Mouse (Mus musculus) forebrain, embryonic 16.5 days (tissue): ENCODE measurements around the gene Actr1b. TPM values are rescaled to one million over a fixed set of nuclear protein-coding genes. Genes with fewer than 3 reads are reported as not detected.

ENCODE experiments used
- ATAC-seq: fragments of 200-750 bp; cut with Nextera tagmentation; 2 replicates; pipeline ENCODE4 v1.8.0; 2017; ENCODE audit warnings: mild to moderate bottlenecking, moderate library complexity
- H3K27ac ChIP-seq: fragments of 300-500 bp; sonication (generic); 2 replicates; pipeline ENCODE4 v1.5.1; 2014; ENCODE audit warnings: low read length, control low read depth
- H3K27me3 ChIP-seq: fragments of 300-500 bp; sonication (generic); replicated peaks from 2 replicates; pipeline ENCODE4 v1.6.1; 2014; ENCODE audit warnings: low read length; ENCODE audit not compliant: control insufficient read depth, insufficient read depth
- H3K36me3 ChIP-seq: fragments of 300-500 bp; sonication (generic); 2 replicates; pipeline ENCODE4 v1.6.1; 2014; ENCODE audit not compliant: control insufficient read depth, insufficient read depth
- H3K4me1 ChIP-seq: fragments of 300-500 bp; sonication (generic); replicated peaks from 2 replicates; pipeline ENCODE4 v1.6.1; 2014; ENCODE audit warnings: low read length; ENCODE audit not compliant: control insufficient read depth, insufficient read depth
- H3K4me2 ChIP-seq: fragments of 300-500 bp; sonication (generic); 2 replicates; pipeline ENCODE4 v1.6.1; 2014; ENCODE audit warnings: mild to moderate bottlenecking, low read length, control low read depth
- H3K4me3 ChIP-seq: fragments of 300-500 bp; sonication (generic); replicated peaks from 2 replicates; pipeline ENCODE4 v1.5.1; 2014; ENCODE audit warnings: mild to moderate bottlenecking, low read length, control low read depth
- H3K9ac ChIP-seq: fragments of 300-500 bp; sonication (generic); replicated peaks from 2 replicates; pipeline ENCODE4 v1.6.1; 2014; ENCODE audit warnings: low read depth, low read length, control low read depth
- H3K9me3 ChIP-seq: fragments of 300-500 bp; sonication (generic); 2 replicates; pipeline ENCODE4 v1.6.1; 2016; ENCODE audit warnings: low read length; ENCODE audit not compliant: control insufficient read depth
- WGBS: fragments of 180-500 bp; shearing (Covaris S2); extraction: QIAGEN DNeasy Blood & Tissue Kit; methylation state at CpG from one replicate; pipeline ENCODE4 v1.1.7; 2014; 5-methylcytosine and 5-hydroxymethylcytosine counted together
- polyA plus RNA-seq: library from polyadenylated mRNA; unstranded; fragments of >200 nt; fragmentation: Nextera tagmentation; extraction: Ambion mirVana; gene quantifications from 2 replicates; pipeline ENCODE4 v1.2.1, GENCODE M21; 2015

The Actr1b gene
- 101 and 109 TPM in 2 replicates for polyA plus RNA-seq

GRCm38 (mm10) chr1:36714311-36714710 is at the start of gene Actr1b:
Gene Actr1b, minus strand, starts transcription at chr1:36714422.
- Histone ChIP-seq H3K4me1 (no peaks in the 10 kb centered on the region; the same call in 1 of the 2 replicates), H3K4me3 (no peak within 1 kb of the TSS), H3K36me3 (no peaks in the 10 kb centered on the region), H3K27ac (no peak within 1 kb of the TSS), H3K27me3 (no peaks in the 10 kb centered on the region), H3K9ac (no peak within 1 kb of the TSS), H3K9me3 (no peaks in the 10 kb centered on the region), H3K4me2 (no peak within 1 kb of the TSS)
- no peak for ATAC-seq
- WGBS: 86% methylated on average over 5 of the region's 5 CpGs

GRCm38 (mm10) chr1:36761568-36761967 is 47.3 kb upstream of the Actr1b start, which contains the start of gene Zap70:
Gene Zap70, plus strand, starts transcription at chr1:36761798.
- WGBS: 84% methylated on average over 11 of the region's 11 CpGs

GRCm38 (mm10) chr1:36761061-36761460 is 46.8 kb upstream of the Actr1b start:
- ATAC-seq: no peak
- Histone ChIP-seq H3K27ac (no peak overlapping the region), H3K27me3 (no peaks in the 10 kb centered on the region), H3K9me3 (no peaks in the 10 kb centered on the region), H3K4me3 (no peak overlapping the region), H3K9ac (no peak overlapping the region), H3K36me3 (no peaks in the 10 kb centered on the region), H3K4me2 (no peak overlapping the region), H3K4me1 (no peaks in the 10 kb centered on the region)
- 82% methylated on average over 8 of the region's 8 CpGs for WGBS

More at GRCm38 (mm10) chr1:36761568-36761967, 47.3 kb upstream of the Actr1b start, which contains the start of gene Zap70:
- ATAC-seq: no peak
- Histone ChIP-seq H3K4me3 (no peak within 1 kb of the TSS), H3K27ac (no peak within 1 kb of the TSS), H3K9me3 (no peaks in the 10 kb centered on the region), H3K4me1 (no peaks in the 10 kb centered on the region), H3K9ac (no peak within 1 kb of the TSS), H3K4me2 (no peak within 1 kb of the TSS), H3K27me3 (no peaks in the 10 kb centered on the region), H3K36me3 (no peaks in the 10 kb centered on the region)

- no peak overlapping the region for H3K4me3 ChIP-seq
These were observed 46.2 kb upstream of the Actr1b start for GRCm38 (mm10) chr1:36760401-36760800.

GRCm38 (mm10) chr1:36759076-36759475 is 44.9 kb upstream of the Actr1b start:
- no peak for ATAC-seq
- no peaks in the 10 kb centered on the region for H3K36me3 ChIP-seq
- no peaks in the 10 kb centered on the region for H3K27me3 ChIP-seq
- WGBS: 86% methylated on average over 18 of the region's 18 CpGs
- H3K9ac ChIP-seq: no peak overlapping the region
- H3K4me3 ChIP-seq: no peak overlapping the region
- H3K9me3 ChIP-seq: no peaks in the 10 kb centered on the region
- H3K4me1 ChIP-seq: no peaks in the 10 kb centered on the region
- H3K4me2 ChIP-seq: no peak overlapping the region
- H3K27ac ChIP-seq: no peak overlapping the region

More at GRCm38 (mm10) chr1:36760401-36760800, 46.2 kb upstream of the Actr1b start:
- no peak overlapping the region for H3K4me2 ChIP-seq
- no peaks in the 10 kb centered on the region for H3K9me3 ChIP-seq
- no peaks in the 10 kb centered on the region for H3K27me3 ChIP-seq
- no peaks in the 10 kb centered on the region for H3K4me1 ChIP-seq
- 89% methylated on average over 9 of the region's 9 CpGs for WGBS
- ATAC-seq: no peak
- no peaks in the 10 kb centered on the region for H3K36me3 ChIP-seq
- no peak overlapping the region for H3K27ac ChIP-seq
- no peak overlapping the region for H3K9ac ChIP-seq

GRCm38 (mm10) chr1:36758553-36758952 is 44.3 kb upstream of the Actr1b start:
- 81% methylated on average over 9 of the region's 9 CpGs for WGBS
- no peak overlapping the region for H3K4me3 ChIP-seq
- no peaks in the 10 kb centered on the region for H3K9me3 ChIP-seq
- H3K27ac ChIP-seq: no peak overlapping the region
- H3K4me1 ChIP-seq: no peaks in the 10 kb centered on the region
- H3K4me2 ChIP-seq: no peak overlapping the region
- no peak for ATAC-seq
- H3K27me3 ChIP-seq: no peaks in the 10 kb centered on the region
- H3K36me3 ChIP-seq: no peaks in the 10 kb centered on the region
- H3K9ac ChIP-seq: no peak overlapping the region

GRCm38 (mm10) chr1:36753932-36754675 is 39.9 kb upstream of the Actr1b start:
- no peak overlapping the region for H3K9ac ChIP-seq
- 77% methylated on average over 6 of the region's 6 CpGs for WGBS
- ATAC-seq: no peak

GRCm38 (mm10) chr1:36746452-36746851 is 32.2 kb upstream of the Actr1b start:
- no peak overlapping the region for H3K4me2 ChIP-seq
- peaks cover 6% of the 10 kb centered on the region for H3K4me1 ChIP-seq
- no peak overlapping the region for H3K27ac ChIP-seq
- no peaks in the 10 kb centered on the region for H3K36me3 ChIP-seq
- no peak for ATAC-seq
- 41% methylated on average over 15 of the region's 15 CpGs for WGBS
- H3K9me3 ChIP-seq: no peaks in the 10 kb centered on the region
- no peak overlapping the region for H3K4me3 ChIP-seq
- H3K9ac ChIP-seq: no peak overlapping the region
- H3K27me3 ChIP-seq: no peaks in the 10 kb centered on the region

More at GRCm38 (mm10) chr1:36753932-36754675, 39.9 kb upstream of the Actr1b start:
- Histone ChIP-seq H3K4me1 (no peaks in the 10 kb centered on the region), H3K36me3 (no peaks in the 10 kb centered on the region), H3K9me3 (no peaks in the 10 kb centered on the region), H3K4me2 (no peak overlapping the region), H3K27ac (no peak overlapping the region), H3K27me3 (no peaks in the 10 kb centered on the region), H3K4me3 (no peak overlapping the region)

- Histone ChIP-seq H3K4me3 (no peak overlapping the region), H3K9me3 (no peaks in the 10 kb centered on the region), H3K27me3 (no peaks in the 10 kb centered on the region), H3K9ac (no peak overlapping the region), H3K27ac (no peak overlapping the region), H3K4me1 (peaks cover 6% of the 10 kb centered on the region), H3K4me2 (no peak overlapping the region), H3K36me3 (no peaks in the 10 kb centered on the region)
- WGBS: 47% methylated on average over 4 of the region's 4 CpGs
- no peak for ATAC-seq
These were observed 31.4 kb upstream of the Actr1b start for GRCm38 (mm10) chr1:36745661-36746060.
